Mouse (Mus musculus) forebrain, embryonic 13.5 days (tissue): ENCODE results near the gene Ier3. TPM values are rescaled to one million over a fixed set of nuclear protein-coding genes. Genes with fewer than 3 reads are reported as not detected.
A peak's percentile ranks its signal among the peaks of the same experiment; 100 is the strongest.

Experiments
- ATAC-seq: fragments of 200-750 bp; cut with Nextera tagmentation; 2 replicates; pipeline ENCODE4 v1.8.0; 2017
- H3K27ac ChIP-seq: fragments of 300-500 bp; sonication (generic); 2 replicates; pipeline ENCODE4 v1.5.1; 2015; ENCODE audit warnings: inconsistent platforms, mild to moderate bottlenecking, moderate library complexity
- H3K27me3 ChIP-seq: fragments of 300-500 bp; sonication (generic); 2 replicates; pipeline ENCODE4 v1.6.1; 2015; ENCODE audit warnings: mild to moderate bottlenecking, inconsistent platforms
- H3K36me3 ChIP-seq: fragments of 300-500 bp; sonication (generic); 2 replicates; pipeline ENCODE4 v1.6.1; 2015; ENCODE audit warnings: mild to moderate bottlenecking, inconsistent platforms; ENCODE audit not compliant: poor library complexity, severe bottlenecking
- H3K4me1 ChIP-seq: fragments of 300-500 bp; sonication (generic); 2 replicates; pipeline ENCODE4 v1.6.1; 2015; ENCODE audit warnings: inconsistent platforms
- H3K4me2 ChIP-seq: fragments of 300-500 bp; sonication (generic); 2 replicates; pipeline ENCODE4 v1.6.1; 2015; ENCODE audit warnings: inconsistent platforms, mild to moderate bottlenecking, moderate library complexity
- H3K4me3 ChIP-seq: fragments of 300-500 bp; sonication (generic); 2 replicates; pipeline ENCODE4 v1.5.1; 2015; ENCODE audit warnings: mild to moderate bottlenecking, inconsistent platforms
- H3K9ac ChIP-seq: fragments of 300-500 bp; sonication (generic); 2 replicates; pipeline ENCODE4 v1.6.1; 2015; ENCODE audit warnings: mild to moderate bottlenecking, inconsistent platforms
- H3K9me3 ChIP-seq: fragments of 300-500 bp; sonication (generic); replicated peaks from 2 replicates; pipeline ENCODE4 v1.6.1; 2016; ENCODE audit warnings: inconsistent platforms
- WGBS: fragments of 180-500 bp; shearing (Covaris S2); methylation state at CpG from one replicate; pipeline ENCODE4 v1.1.7; 2015; 5-methylcytosine and 5-hydroxymethylcytosine counted together
- polyA plus RNA-seq: library from polyadenylated mRNA; unstranded; fragments of >200 nt; fragmentation: Nextera tagmentation; extraction: Ambion mirVana; gene quantifications from 2 replicates; pipeline ENCODE4 v1.2.1, GENCODE M21; 2015

Gene Ier3
- polyA plus RNA-seq, result 4.5 and 5.2 TPM in 2 replicates

DNA sequence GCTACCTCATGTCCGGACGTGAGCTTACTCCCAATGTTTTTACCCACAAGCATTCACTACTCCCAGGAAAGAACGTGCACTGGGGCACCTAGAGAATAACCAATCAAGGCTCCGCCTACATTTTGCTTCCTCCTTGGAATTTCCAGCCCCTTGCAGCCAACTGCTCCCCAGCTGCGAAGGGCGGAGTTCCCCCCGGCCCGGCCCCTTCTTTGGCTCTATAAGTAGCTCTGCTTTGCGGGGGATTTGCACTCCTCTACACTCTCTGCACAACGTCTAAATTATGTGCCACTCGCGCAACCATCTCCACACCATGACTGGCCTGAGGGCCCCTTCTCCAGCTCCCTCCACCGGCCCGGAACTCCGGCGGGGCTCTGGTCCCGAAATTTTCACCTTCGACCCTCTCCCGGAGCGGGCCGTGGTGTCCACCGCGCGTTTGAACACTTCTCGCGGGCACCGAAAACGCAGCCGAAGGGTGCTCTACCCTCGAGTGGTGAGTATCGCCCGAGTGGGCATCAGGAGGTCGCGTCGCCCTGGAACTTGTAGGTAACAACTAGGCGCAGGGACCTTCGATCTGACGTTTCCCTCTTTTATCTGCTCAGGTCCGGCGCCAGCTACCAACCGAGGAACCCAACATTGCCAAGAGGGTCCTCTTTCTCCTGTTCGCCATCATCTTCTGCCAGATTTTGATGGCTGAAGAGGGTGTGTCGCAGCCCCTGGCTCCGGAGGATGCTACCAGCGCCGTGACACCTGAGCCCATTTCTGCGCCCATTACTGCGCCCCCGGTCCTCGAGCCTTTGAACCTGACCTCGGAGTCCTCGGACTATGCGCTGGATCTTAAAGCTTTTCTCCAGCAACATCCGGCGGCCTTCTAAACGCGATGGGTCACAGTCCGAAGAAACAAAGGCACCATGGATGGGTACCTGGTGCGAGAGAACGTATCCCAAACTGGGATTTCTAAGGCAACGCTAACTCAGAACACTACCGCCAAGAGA, at the start of gene Ier3:
Gene Ier3 (plus strand): TSS at position 246 of the 992 bp plus-strand sequence.
- Histone ChIP-seq H3K4me1 (peaks cover 35% of the 10 kb centered on the region), H3K9me3 (no peaks in the 10 kb centered on the region), H3K36me3 (peaks cover 17% of the 10 kb centered on the region), H3K27ac (no peak within 1 kb of the TSS), H3K4me3 (peak within 1 kb of the TSS; percentile 64), H3K9ac (peak within 1 kb of the TSS; percentile 75), H3K4me2 (peak within 1 kb of the TSS; percentile 96), H3K27me3 (peaks cover 11% of the 10 kb centered on the region; the same call in 1 of the 2 replicates)
- peak; percentile 31 for ATAC-seq
- WGBS, result under 1% methylated on average over 62 of the region's 62 CpGs

DNA sequence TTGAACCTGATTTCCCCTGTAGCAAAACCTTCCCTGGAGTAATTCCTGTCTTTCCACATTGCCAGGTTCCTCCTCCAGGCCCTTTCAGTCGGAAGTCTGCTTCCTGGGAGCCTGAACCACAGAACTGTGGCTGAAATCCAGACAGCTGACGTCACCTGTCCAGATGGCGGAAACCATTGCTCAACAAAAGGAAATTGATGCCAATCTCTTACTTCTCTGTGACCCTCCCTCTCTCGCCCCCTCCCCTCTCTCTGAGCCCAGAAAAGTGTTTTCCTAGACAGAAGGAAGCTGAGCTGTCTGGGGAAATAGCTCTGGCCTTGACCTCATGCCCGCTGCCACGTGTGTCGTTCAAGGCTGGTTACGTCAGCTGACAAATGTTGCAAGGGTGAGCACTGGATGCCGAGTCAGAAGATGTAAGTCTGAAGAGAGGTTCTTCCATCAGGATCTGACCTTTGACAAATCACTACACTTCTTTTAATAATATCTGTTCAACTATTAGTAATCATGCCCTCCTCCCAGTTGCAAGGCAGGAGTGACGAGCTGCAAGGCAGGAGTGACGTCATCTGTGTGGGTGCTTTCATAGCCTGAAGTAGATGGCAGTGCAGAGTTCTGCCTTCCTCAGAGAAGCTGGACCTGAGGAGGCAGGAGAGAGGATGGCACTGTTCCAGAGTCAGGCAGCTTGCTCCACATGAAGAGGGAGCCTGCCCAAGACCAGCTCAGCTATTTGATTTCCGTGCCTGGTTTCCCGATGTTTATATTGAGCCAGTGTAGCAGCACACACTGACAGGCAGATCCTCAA, 44.5 kb upstream of the Ier3 start:
- ATAC-seq, result peak; percentile 58
- no peaks in the 10 kb centered on the region for H3K27me3 ChIP-seq
- no peaks in the 10 kb centered on the region for H3K9me3 ChIP-seq
- peaks cover 11% of the 10 kb centered on the region for H3K4me1 ChIP-seq
- no peak overlapping the region for H3K9ac ChIP-seq
- 55% methylated on average over 13 of the region's 13 CpGs for WGBS
- H3K36me3 ChIP-seq, result no peaks in the 10 kb centered on the region
- H3K4me2 ChIP-seq, result no peak overlapping the region
- no peak overlapping the region for H3K4me3 ChIP-seq
- H3K27ac ChIP-seq, result peak overlapping the region; percentile 51

- 72% methylated on average over 6 of the region's 6 CpGs for WGBS
These were observed 42.5 kb upstream of the Ier3 start for GRCm38 (mm10) chr17:35778965-35779364.

DNA sequence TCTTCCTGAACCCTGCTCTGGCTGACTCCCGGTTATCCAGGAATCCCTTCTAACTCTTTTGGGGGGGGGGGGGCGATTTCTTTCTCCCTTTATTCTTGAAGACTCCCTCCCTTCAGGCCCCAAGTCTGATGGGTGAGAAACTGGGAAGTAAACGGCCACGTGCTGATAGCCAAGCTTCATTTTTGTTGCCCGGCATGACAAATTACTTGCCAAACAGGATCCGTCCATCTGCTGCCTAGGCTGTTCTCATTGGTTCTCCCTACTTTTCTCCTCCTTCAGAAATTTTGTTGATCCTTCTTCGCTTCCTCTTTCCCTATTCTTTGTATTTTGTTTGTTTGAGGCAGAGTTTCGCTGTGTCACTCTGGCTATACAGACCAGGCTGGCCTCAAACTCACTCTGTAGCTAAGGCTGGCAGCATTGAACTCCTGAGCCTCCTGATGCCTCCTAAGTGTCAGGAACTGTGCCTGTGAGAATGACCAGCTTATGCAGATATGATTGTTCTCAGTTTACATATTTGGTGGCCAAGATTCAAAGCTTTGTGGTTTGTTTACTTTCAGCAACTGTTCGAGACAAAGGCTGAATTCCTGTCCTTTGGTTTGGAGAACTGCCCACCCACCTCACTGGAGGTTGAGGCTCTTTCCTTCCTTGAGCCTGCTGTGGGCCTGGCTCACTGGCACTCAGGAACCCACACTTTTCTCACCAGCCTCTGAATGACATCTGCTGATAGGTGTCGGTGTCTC, 41.8 kb upstream of the Ier3 start:
- H3K36me3 ChIP-seq, result no peaks in the 10 kb centered on the region
- H3K27ac ChIP-seq, result no peak overlapping the region
- WGBS, result 68% methylated on average over 10 of the region's 10 CpGs
- H3K27me3 ChIP-seq, result no peaks in the 10 kb centered on the region
- no peak overlapping the region for H3K9ac ChIP-seq
- peaks cover 11% of the 10 kb centered on the region for H3K4me1 ChIP-seq
- no peak overlapping the region for H3K4me2 ChIP-seq
- ATAC-seq, result no peak
- H3K9me3 ChIP-seq, result no peaks in the 10 kb centered on the region
- no peak overlapping the region for H3K4me3 ChIP-seq

More at GRCm38 (mm10) chr17:35778965-35779364, 42.5 kb upstream of the Ier3 start:
- Histone ChIP-seq H3K9me3 (no peaks in the 10 kb centered on the region), H3K27ac (no peak overlapping the region), H3K27me3 (no peaks in the 10 kb centered on the region), H3K36me3 (no peaks in the 10 kb centered on the region), H3K4me2 (no peak overlapping the region), H3K4me1 (peaks cover 11% of the 10 kb centered on the region), H3K9ac (no peak overlapping the region), H3K4me3 (no peak overlapping the region)
- ATAC-seq, result no peak

- Histone ChIP-seq H3K4me3 (no peak overlapping the region), H3K27ac (no peak overlapping the region), H3K4me1 (peaks cover 11% of the 10 kb centered on the region), H3K36me3 (no peaks in the 10 kb centered on the region), H3K4me2 (no peak overlapping the region), H3K9ac (no peak overlapping the region), H3K27me3 (no peaks in the 10 kb centered on the region), H3K9me3 (no peaks in the 10 kb centered on the region)
- ATAC-seq, result no peak
- WGBS, result 90% methylated on average over 7 of the region's 7 CpGs
These were observed 41.1 kb upstream of the Ier3 start for GRCm38 (mm10) chr17:35780362-35780761.

DNA sequence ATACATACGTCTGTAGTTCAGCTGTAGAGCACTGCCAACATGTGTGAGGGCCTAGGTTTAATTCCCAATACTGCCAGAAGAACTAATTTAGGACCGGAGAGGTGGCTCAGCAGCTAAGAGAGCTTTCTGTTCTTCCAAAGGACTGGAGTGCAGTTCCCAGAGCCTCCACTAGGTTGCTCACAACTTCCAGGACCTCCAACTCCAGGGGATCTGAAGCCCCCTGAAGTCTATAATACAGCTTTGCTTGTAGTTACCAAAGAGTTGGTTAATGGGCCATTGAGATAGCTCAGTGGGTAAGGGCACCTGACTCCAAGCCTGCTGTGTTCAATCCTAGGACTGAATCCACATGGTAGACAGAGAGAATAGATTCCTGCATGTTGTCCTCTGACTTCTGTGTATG, 39.1 kb upstream of the Ier3 start:
- Histone ChIP-seq H3K36me3 (no peaks in the 10 kb centered on the region), H3K4me1 (peaks cover 2% of the 10 kb centered on the region; the same call in 1 of the 2 replicates), H3K4me3 (no peak overlapping the region), H3K9me3 (no peaks in the 10 kb centered on the region), H3K9ac (no peak overlapping the region), H3K4me2 (no peak overlapping the region), H3K27ac (no peak overlapping the region), H3K27me3 (no peaks in the 10 kb centered on the region)
- ATAC-seq, result no peak
- 61% methylated on average over 2 of the region's 2 CpGs for WGBS

- Histone ChIP-seq H3K4me1 (no peaks in the 10 kb centered on the region), H3K4me3 (no peak overlapping the region), H3K27ac (no peak overlapping the region), H3K9me3 (no peaks in the 10 kb centered on the region), H3K36me3 (no peaks in the 10 kb centered on the region), H3K9ac (no peak overlapping the region), H3K27me3 (no peaks in the 10 kb centered on the region), H3K4me2 (no peak overlapping the region)
- ATAC-seq, result no peak
- 89% methylated on average over 5 of the region's 5 CpGs for WGBS
These were observed 38.6 kb upstream of the Ier3 start for GRCm38 (mm10) chr17:35782924-35783323.

- H3K4me2 ChIP-seq, result no peak overlapping the region
- no peaks in the 10 kb centered on the region for H3K4me1 ChIP-seq
- no peaks in the 10 kb centered on the region for H3K27me3 ChIP-seq
- no peak for ATAC-seq
- H3K9me3 ChIP-seq, result no peaks in the 10 kb centered on the region
- H3K9ac ChIP-seq, result no peak overlapping the region
- no peak overlapping the region for H3K27ac ChIP-seq
- WGBS, result 82% methylated on average over 6 of the region's 6 CpGs
- H3K4me3 ChIP-seq, result no peak overlapping the region
- no peaks in the 10 kb centered on the region for H3K36me3 ChIP-seq
These were observed 37.5 kb upstream of the Ier3 start for GRCm38 (mm10) chr17:35783944-35784343.

- no peaks in the 10 kb centered on the region for H3K27me3 ChIP-seq
- H3K9ac ChIP-seq, result no peak overlapping the region
- H3K4me3 ChIP-seq, result no peak overlapping the region
- H3K27ac ChIP-seq, result no peak overlapping the region
- no peaks in the 10 kb centered on the region for H3K36me3 ChIP-seq
- ATAC-seq, result no peak
- WGBS, result 92% methylated on average over 4 of the region's 4 CpGs
- H3K4me1 ChIP-seq, result no peaks in the 10 kb centered on the region
- no peak overlapping the region for H3K4me2 ChIP-seq
- no peaks in the 10 kb centered on the region for H3K9me3 ChIP-seq
These were observed 36.3 kb upstream of the Ier3 start for GRCm38 (mm10) chr17:35785140-35785539.

GRCm38 (mm10) chr17:35787493-35787892, 34.0 kb upstream of the Ier3 start:
- no peak overlapping the region for H3K27ac ChIP-seq
- no peaks in the 10 kb centered on the region for H3K4me1 ChIP-seq
- H3K4me3 ChIP-seq, result no peak overlapping the region
- ATAC-seq, result no peak
- no peak overlapping the region for H3K9ac ChIP-seq
- H3K9me3 ChIP-seq, result no peaks in the 10 kb centered on the region
- H3K36me3 ChIP-seq, result no peaks in the 10 kb centered on the region
- H3K4me2 ChIP-seq, result no peak overlapping the region
- H3K27me3 ChIP-seq, result no peaks in the 10 kb centered on the region

DNA sequence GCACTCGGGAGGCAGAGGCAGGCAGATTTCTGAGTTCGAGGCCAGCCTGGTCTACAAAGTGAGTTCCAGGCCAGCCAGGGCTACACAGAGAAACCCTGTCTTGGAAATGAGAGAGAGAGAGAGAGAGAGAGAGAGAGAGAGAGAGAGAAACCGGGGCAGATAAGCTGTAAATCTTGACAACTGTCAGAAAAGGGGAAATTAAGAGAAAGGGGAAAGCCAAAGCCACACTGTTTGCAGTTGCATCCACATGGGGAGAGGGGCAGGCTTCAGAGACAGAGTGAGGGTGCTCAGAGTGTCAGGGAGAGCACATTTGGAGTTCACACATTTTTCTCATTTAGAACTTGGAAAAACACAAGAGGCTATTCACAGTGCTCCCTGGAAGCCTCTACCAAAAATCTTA, 33.5 kb upstream of the Ier3 start:
- no peak for ATAC-seq
- no peak overlapping the region for H3K27ac ChIP-seq
- H3K27me3 ChIP-seq, result no peaks in the 10 kb centered on the region
- H3K4me2 ChIP-seq, result no peak overlapping the region
- H3K9ac ChIP-seq, result no peak overlapping the region
- WGBS, result 79% methylated on average over 3 of the region's 3 CpGs
- H3K4me1 ChIP-seq, result no peaks in the 10 kb centered on the region
- H3K36me3 ChIP-seq, result no peaks in the 10 kb centered on the region
- no peaks in the 10 kb centered on the region for H3K9me3 ChIP-seq
- H3K4me3 ChIP-seq, result no peak overlapping the region
